ENCODE assay signal across 8 mouse cellular contexts in genomic region chr14:7900481-7901049, GRCm38 (mm10). TPM values are rescaled to one million over a fixed set of nuclear protein-coding genes. Genes with fewer than 3 reads are reported as not detected.
DNase-seq lines count a peak whose midpoint lies in the region; ATAC-seq and TF ChIP-seq lines count a peak whose summit lies in the region.

No protein-coding gene starts in this region.

- H3K9ac ChIP-seq in forebrain, postnatal 0 days, result no peak overlapping the region

- TF ChIP-seq CTCF in forebrain, postnatal 0 days (IDR thresholded peaks at IDR 0.05; ENCODE audit: low read depth), result no peak

- intact Hi-C loops in heart, postnatal 36 days (cut with DNase I), result no loop called here

- H3K4me1 ChIP-seq in forebrain, postnatal 0 days (ENCODE audit: insufficient read depth), result 0 out of 2 replicates have a peak, but pooled peaks cover 3% of the 10 kb centered on the region

- no peaks in the 10 kb centered on the region for H3K27me3 ChIP-seq in forebrain, postnatal 0 days (ENCODE audit: insufficient read depth, low read length)
- H3K27me3 ChIP-seq in myocyte (ENCODE audit: control insufficient read depth, insufficient read depth, insufficient read length), result no peaks in the 10 kb centered on the region

- peak; percentile 49 for ATAC-seq in forebrain, postnatal 0 days

- H3ac ChIP-seq in myocyte (ENCODE audit: control insufficient read depth, insufficient read length), result no peak overlapping the region

- peaks cover 38% of the 10 kb centered on the region for H3K36me3 ChIP-seq in forebrain, postnatal 0 days (ENCODE audit: insufficient read depth)
- H3K36me3 ChIP-seq in myocyte (ENCODE audit: control insufficient read depth, insufficient read depth), result peaks cover 38% of the 10 kb centered on the region

- H3K79me2 ChIP-seq in myocyte (ENCODE audit: control insufficient read depth, insufficient read depth), result no peaks in the 10 kb centered on the region

- WGBS in forebrain, postnatal 0 days, result 52% methylated on average over 11 of the region's 11 CpGs

- no peak overlapping the region for H3K4me3 ChIP-seq in forebrain, postnatal 0 days (ENCODE audit: low read depth, low read length)
- no peak overlapping the region for H3K4me3 ChIP-seq in myocyte

- no peaks in the 10 kb centered on the region for H3K9me3 ChIP-seq in forebrain, postnatal 0 days (ENCODE audit: low read length)

- no peak overlapping the region for H3K27ac ChIP-seq in forebrain, postnatal 0 days (ENCODE audit: low read depth, low read length)

- no peak overlapping the region for H3K4me2 ChIP-seq in forebrain, postnatal 0 days (ENCODE audit: low read depth)
- H3K4me2 ChIP-seq in myocyte (ENCODE audit: low read depth), result peak overlapping the region; percentile 26

- DNase-seq in embryo, embryonic 10.5 days (ENCODE audit: low spot score), result peak; percentile 14
- no peak for DNase-seq in embryo, embryonic 9.5 days (ENCODE audit: extremely low spot score)
- DNase-seq in forebrain, postnatal 0 days, result no peak
- DNase-seq in heart, postnatal 36 days, result peak; percentile 20 to 32
- DNase-seq in layer of hippocampus, adult 8-10 months (ENCODE audit: low spot score in 2 of 2), result peak; percentile 26 to 31
- DNase-seq in spleen, postnatal 36 days (ENCODE audit: low spot score in 2 of 2), result no peak
- no peak for DNase-seq in retina, embryonic 14.5 days (ENCODE audit: low spot score)

- TF ChIP-seq POLR2A in myocyte (IDR thresholded peaks at IDR 0.05; ENCODE audit: insufficient read length, low read depth), result no peak

TF ChIP-seq in myocyte, 11 proteins besides CTCF, POLR2A, EP300 and RAD21:
- peak; percentile 13 to 81 (median 41) for TF ChIP-seq MYOG (IDR thresholded peaks at IDR 0.05; ENCODE audit: control insufficient read depth in 1 of 3, insufficient read depth in 1 of 3, insufficient read length in 2 of 3, low read depth in 2 of 3)
- peak; percentile 76 to 93 (median 91) for TF ChIP-seq MYOD1 (IDR thresholded peaks at IDR 0.05; ENCODE audit: control insufficient read depth in 1 of 3, insufficient read length in 2 of 3, low read depth in 2 of 3)
- peak; percentile 59 for TF ChIP-seq TCF12 (IDR thresholded peaks at IDR 0.05; ENCODE audit: insufficient read depth, poor library complexity, severe bottlenecking)
- peak; percentile 8 for TF ChIP-seq POLR2AphosphoS2 (IDR thresholded peaks at IDR 0.05; ENCODE audit: insufficient read length, low read depth)
- TF ChIP-seq TCF3 (IDR thresholded peaks at IDR 0.05; ENCODE audit: insufficient read length, low read depth), result no peak
TF ChIP-seq in myocyte: peak in this region for 4.

RNA-seq across cellular contexts. Expression of gene Gm45521, which starts 56.5 kb away (rescaled TPM):
- total RNA-seq in forebrain, postnatal 0 days (2014; rRNA removed), result 0.31 TPM in 1 of 2 replicates, not detected in the other
- polyA plus RNA-seq in forebrain, postnatal 0 days (2015; fragmentation: Nextera tagmentation; extraction: Ambion mirVana), result not detected in 2 replicates
- not detected for total RNA-seq in heart, postnatal 36 days (2021)
- under 1 TPM in 1 of 4 experiments, not detected in 3; 0.71 TPM for total RNA-seq in layer of hippocampus, adult 8-10 months (2022)
- not detected for polyA plus RNA-seq in myocyte (2012; fragmentation: generic; extraction: Trizol)

Comparison
In these comparisons a context has a peak if more than half of its experiments do, and no peak if none do; other contexts are left out.
1. DNase-seq: peak in embryo, embryonic 10.5 days (single experiment), heart, postnatal 36 days (2 of 2) and layer of hippocampus, adult 8-10 months (2 of 2); none in embryo, embryonic 9.5 days (single experiment), forebrain, postnatal 0 days (single experiment), spleen, postnatal 36 days (0 of 2) and retina, embryonic 14.5 days (single experiment).